Mouse (Mus musculus) left cerebral cortex, adult 8-10 months (tissue): ENCODE results near the gene E2f4. TPM values are rescaled to one million over a fixed set of nuclear protein-coding genes. Genes with fewer than 3 reads are reported as not detected.

Experiments
- DNase-seq, 2 experiments: peaks; one replicate each; pipeline ENCODE4 v3.0.0; 2022; ENCODE audit warnings: low spot score in 2 of 2
- total RNA-seq, 4 experiments: library from RNA; stranded (reverse); gene quantifications; 2 replicates each; pipeline ENCODE4 v1.2.4; 2022

E2f4 gene
- total RNA-seq, 4 experiments from 2014 or later, result 31.2 to 39.0 (median 34.8) TPM

GRCm38 (mm10) chr8:105292471-105292870 lies 5.0 kb upstream of the E2f4 start:
- no peak for DNase-seq

DNA sequence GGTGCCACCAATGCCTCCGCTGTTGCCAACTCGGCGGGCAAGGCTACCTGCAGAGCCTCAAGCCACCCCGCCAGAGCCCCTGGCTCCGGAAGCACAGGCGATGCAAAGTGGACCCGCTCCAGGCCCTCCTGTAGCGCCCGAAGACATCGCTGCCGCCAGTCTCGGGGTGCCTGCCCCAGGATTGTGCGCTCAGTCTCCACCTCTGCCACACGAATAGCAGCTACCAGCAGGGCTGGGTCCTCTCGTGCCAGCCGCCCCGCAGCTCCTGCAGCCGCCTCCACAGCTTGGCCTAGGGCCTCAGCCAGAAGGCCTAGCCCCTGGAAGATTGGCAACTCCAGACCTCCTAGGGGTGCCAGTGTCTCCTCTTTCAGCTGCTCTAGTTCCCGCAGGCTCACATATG lies 4.1 kb upstream of the E2f4 start:
- no peak for DNase-seq

- DNase-seq, result no peak
Measured at GRCm38 (mm10) chr8:105294776-105295175, 2.7 kb upstream of the E2f4 start.

- DNase-seq, result no peak
Measured at GRCm38 (mm10) chr8:105295256-105295655, 2.2 kb upstream of the E2f4 start.

GRCm38 (mm10) chr8:105295895-105296573 lies 1.4 kb upstream of the E2f4 start, which contains the start of gene Exoc3l:
TSS of gene Exoc3l (minus strand) at chr8:105296101.
- DNase-seq, result no peak

GRCm38 (mm10) chr8:105298351-105299252 lies 1.1 kb downstream of the E2f4 start:
- DNase-seq, result no peak

- DNase-seq, result no peak
Measured at GRCm38 (mm10) chr8:105299962-105300361, 2.5 kb downstream of the E2f4 start.

- no peak for DNase-seq
Measured at GRCm38 (mm10) chr8:105303396-105303795, 5.9 kb downstream of the E2f4 start.

GRCm38 (mm10) chr8:105303874-105304273 lies 6.4 kb downstream of the E2f4 start:
- DNase-seq, result no peak

DNA sequence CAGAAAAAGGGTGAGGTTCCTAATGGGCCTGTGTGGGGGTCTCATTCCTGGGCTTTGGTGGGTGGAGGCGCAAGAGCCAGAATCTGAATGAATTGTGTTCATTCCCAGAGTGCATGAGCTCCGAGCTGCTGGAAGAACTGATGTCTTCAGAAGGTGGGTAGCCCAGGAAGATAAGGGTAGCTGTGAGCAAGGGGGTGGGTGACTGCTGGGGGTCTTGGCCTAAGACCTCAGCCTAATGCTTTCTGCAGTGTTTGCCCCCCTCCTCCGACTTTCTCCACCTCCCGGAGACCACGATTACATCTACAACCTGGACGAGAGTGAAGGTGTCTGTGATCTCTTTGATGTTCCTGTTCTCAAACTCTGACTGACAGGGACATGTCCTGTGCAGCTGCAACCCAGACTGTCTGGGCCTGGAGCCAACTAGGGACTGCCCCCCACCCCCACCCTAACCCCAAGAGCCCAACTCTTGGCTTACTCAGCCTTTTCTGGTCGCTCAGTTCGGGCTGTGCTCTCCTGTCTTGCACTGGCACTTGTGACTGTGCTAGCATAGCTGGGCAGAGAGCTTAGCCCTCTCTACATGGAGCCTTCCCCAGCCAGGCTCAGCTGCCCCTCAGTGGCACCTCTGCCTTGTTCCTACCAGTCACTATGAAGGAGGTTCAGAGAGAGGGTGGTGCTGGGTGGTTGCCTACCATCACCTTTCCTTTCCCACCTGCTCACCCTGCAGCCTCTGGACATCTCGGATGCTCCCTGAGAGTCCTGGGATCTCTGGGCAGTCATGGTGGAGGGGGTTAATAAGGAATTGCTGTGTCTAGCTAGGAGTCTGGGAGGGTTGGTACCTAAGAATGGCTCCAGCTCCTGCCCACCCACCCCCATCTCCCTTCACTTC lies 7.1 kb downstream of the E2f4 start:
- no peak for DNase-seq

- no peak for DNase-seq
Measured at GRCm38 (mm10) chr8:105305211-105306145, 8.0 kb downstream of the E2f4 start, which contains the start of gene Elmo3. TSS of gene Elmo3 (plus strand) at chr8:105305601.

DNA sequence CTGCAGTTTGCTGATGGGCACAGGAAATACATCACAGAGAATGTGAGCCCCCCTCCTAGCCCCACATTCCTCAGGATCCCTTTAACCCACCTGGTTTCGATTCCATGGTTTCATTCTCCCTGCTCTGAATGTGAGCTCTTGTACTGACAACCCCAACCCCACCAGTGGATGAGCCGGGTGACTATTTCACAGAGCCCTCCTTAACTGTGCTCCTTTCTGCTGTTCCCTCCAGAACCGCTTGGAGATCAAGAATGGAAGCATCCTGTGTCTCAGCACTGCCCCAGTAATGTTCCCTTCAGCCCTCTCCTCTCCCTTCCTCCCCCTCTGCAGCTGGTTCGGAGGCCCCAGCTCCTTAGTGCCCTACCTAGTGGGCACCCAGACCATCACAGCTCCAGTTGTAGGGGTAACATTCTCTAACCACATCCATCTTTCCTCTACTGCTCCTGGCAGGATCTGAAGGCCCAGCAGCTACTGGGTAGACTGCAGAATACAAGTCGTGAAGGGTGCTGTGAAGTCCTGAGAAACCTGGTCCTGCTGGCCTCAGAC lies 8.8 kb downstream of the E2f4 start:
- no peak for DNase-seq

- no peak for DNase-seq
Measured at GRCm38 (mm10) chr8:105307670-105308069, 10.2 kb downstream of the E2f4 start.

DNA sequence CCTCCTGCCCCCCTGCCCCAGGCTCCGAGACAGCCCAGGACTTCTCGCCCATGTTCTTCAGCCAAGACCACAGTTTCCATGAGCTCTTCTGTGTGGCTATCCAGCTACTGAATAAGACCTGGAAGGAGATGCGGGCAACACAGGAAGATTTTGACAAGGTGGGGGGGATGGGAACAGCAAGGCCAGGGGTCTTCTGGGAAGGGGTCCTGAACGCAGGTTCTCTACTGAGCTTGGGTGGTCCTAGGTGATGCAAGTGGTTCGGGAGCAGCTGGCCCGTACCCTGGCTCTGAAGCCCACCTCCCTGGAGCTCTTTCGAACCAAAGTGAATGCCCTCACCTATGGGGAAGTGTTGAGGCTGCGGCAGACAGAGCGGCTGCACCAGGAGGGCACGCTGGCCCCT lies 11.0 kb downstream of the E2f4 start:
- DNase-seq, result no peak

GRCm38 (mm10) chr8:105309142-105309847 lies 11.8 kb downstream of the E2f4 start:
- no peak for DNase-seq

GRCm38 (mm10) chr8:105310118-105310517 lies 12.7 kb downstream of the E2f4 start:
- no peak for DNase-seq

- DNase-seq, result no peak
Measured at GRCm38 (mm10) chr8:105311718-105312117, 14.3 kb downstream of the E2f4 start.

DNA sequence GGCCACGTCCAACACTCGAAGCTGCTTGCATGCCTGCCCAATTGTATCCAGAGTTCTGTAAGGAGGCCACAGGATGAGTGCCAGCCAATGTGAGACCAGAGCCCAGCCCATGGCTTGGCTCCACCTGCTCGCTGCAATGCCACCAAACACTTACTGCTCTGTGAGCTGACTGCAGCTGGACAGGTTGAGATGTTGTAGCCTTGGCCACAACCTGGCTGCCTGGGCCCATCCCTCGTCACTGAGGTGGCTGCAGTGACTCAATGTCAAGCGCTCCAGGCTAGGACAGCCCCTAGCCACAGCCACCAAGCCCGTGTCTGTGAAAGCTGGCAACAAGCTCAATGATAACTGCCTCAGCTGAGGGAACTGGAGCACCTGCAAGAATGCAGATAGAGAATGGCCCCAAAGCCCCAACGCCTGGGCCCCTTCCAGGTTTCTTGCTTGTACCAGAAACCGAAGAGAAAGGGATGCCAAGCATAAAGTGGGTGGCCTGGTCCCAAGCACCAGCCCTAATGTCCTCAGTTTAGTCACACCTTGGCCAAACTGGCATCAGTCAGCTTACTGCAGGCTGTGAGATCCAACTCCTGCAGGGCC lies 15.5 kb downstream of the E2f4 start:
- no peak for DNase-seq
